Mouse (Mus musculus): ENCODE results near the gene L3mbtl4. TPM values are rescaled to one million over a fixed set of nuclear protein-coding genes. Genes with fewer than 3 reads are reported as not detected.

L3mbtl4 gene
- total and polyA plus RNA-seq, 2 experiments from 2014 or later = 4.3 to 6.2 TPM

GRCm38 (mm10) chr17:68275138-68275537 is 1.5 kb downstream of the L3mbtl4 start:
- WGBS = 69% methylated on average over 2 of the region's 2 CpGs
- no peaks in the 10 kb centered on the region; the same call in 1 of the 2 replicates for H3K27me3 ChIP-seq (ENCODE audit: insufficient read depth, low read length)
- no peak for ATAC-seq

GRCm38 (mm10) chr17:68280915-68281314 is 7.3 kb downstream of the L3mbtl4 start:
- DNase-seq (no peak), ATAC-seq (no peak)
- H3K36me3 ChIP-seq (ENCODE audit: insufficient read depth) = no peaks in the 10 kb centered on the region
- no peak for TF ChIP-seq CTCF (IDR thresholded peaks at IDR 0.05; ENCODE audit: low read depth)
- H3K9me3 ChIP-seq (ENCODE audit: low read length) = no peaks in the 10 kb centered on the region
- H3K4me3 ChIP-seq (ENCODE audit: low read depth, low read length) = no peak overlapping the region
- H3K27me3 ChIP-seq (ENCODE audit: insufficient read depth, low read length) = no peaks in the 10 kb centered on the region
- 82% methylated on average over 2 of the region's 2 CpGs for whole genome bisulfite sequencing
- H3K4me1 ChIP-seq (ENCODE audit: insufficient read depth) = no peaks in the 10 kb centered on the region
- H3K4me2 ChIP-seq (ENCODE audit: low read depth) = no peak overlapping the region
- no peak overlapping the region for H3K27ac ChIP-seq (ENCODE audit: low read depth, low read length)
- no peak overlapping the region for H3K9ac ChIP-seq

More at GRCm38 (mm10) chr17:68275138-68275537, 1.5 kb downstream of the L3mbtl4 start:
- Histone ChIP-seq H3K4me1 (ENCODE audit: insufficient read depth) (peaks cover 5% of the 10 kb centered on the region; the same call in 1 of the 2 replicates), H3K4me3 (ENCODE audit: low read depth, low read length) (no peak overlapping the region), H3K4me2 (ENCODE audit: low read depth) (no peak overlapping the region), H3K9ac (no peak overlapping the region), H3K36me3 (ENCODE audit: insufficient read depth) (no peaks in the 10 kb centered on the region), H3K27ac (ENCODE audit: low read depth, low read length) (no peak overlapping the region), H3K9me3 (ENCODE audit: low read length) (no peaks in the 10 kb centered on the region)
- DNase-seq = no peak
- no peak for TF ChIP-seq CTCF (IDR thresholded peaks at IDR 0.05; ENCODE audit: low read depth)

- H3K27me3 ChIP-seq (ENCODE audit: insufficient read depth, low read length) = no peaks in the 10 kb centered on the region
- DNase-seq = peak; percentile 34
- H3K9me3 ChIP-seq (ENCODE audit: low read length) = no peaks in the 10 kb centered on the region
- H3K27ac ChIP-seq (ENCODE audit: low read depth, low read length) = no peak overlapping the region
- H3K9ac ChIP-seq = no peak overlapping the region
- ATAC-seq = no peak
- no peak overlapping the region for H3K4me2 ChIP-seq (ENCODE audit: low read depth)
- TF ChIP-seq CTCF (IDR thresholded peaks at IDR 0.05; ENCODE audit: low read depth) = peak; percentile 26
- H3K4me3 ChIP-seq (ENCODE audit: low read depth, low read length) = no peak overlapping the region
- 35% methylated on average over 8 of the region's 8 CpGs for WGBS
- no peaks in the 10 kb centered on the region for H3K4me1 ChIP-seq (ENCODE audit: insufficient read depth)
- no peaks in the 10 kb centered on the region for H3K36me3 ChIP-seq (ENCODE audit: insufficient read depth)
Observed at GRCm38 (mm10) chr17:68285119-68285782, 11.7 kb downstream of the L3mbtl4 start.

- TF ChIP-seq CTCF (IDR thresholded peaks at IDR 0.05; ENCODE audit: low read depth) = no peak
- Histone ChIP-seq H3K27me3 (ENCODE audit: insufficient read depth, low read length) (no peaks in the 10 kb centered on the region), H3K4me1 (ENCODE audit: insufficient read depth) (no peaks in the 10 kb centered on the region), H3K9ac (no peak overlapping the region), H3K36me3 (ENCODE audit: insufficient read depth) (no peaks in the 10 kb centered on the region), H3K4me3 (ENCODE audit: low read depth, low read length) (no peak overlapping the region), H3K9me3 (ENCODE audit: low read length) (no peaks in the 10 kb centered on the region), H3K27ac (ENCODE audit: low read depth, low read length) (no peak overlapping the region), H3K4me2 (ENCODE audit: low read depth) (no peak overlapping the region)
- ATAC-seq (no peak), DNase-seq (no peak)
- WGBS = 86% methylated on average over 4 of the region's 4 CpGs
Observed at GRCm38 (mm10) chr17:68288094-68288493, 14.5 kb downstream of the L3mbtl4 start.

- no peaks in the 10 kb centered on the region for H3K36me3 ChIP-seq (ENCODE audit: insufficient read depth)
- no peak overlapping the region for H3K9ac ChIP-seq
- H3K4me2 ChIP-seq (ENCODE audit: low read depth) = no peak overlapping the region
- no peak for ATAC-seq
- no peak overlapping the region for H3K27ac ChIP-seq (ENCODE audit: low read depth, low read length)
- 87% methylated on average over 8 of the region's 8 CpGs for WGBS
- no peak for TF ChIP-seq CTCF (IDR thresholded peaks at IDR 0.05; ENCODE audit: low read depth)
- H3K4me1 ChIP-seq (ENCODE audit: insufficient read depth) = no peaks in the 10 kb centered on the region
- no peaks in the 10 kb centered on the region for H3K9me3 ChIP-seq (ENCODE audit: low read length)
- DNase-seq = no peak
- H3K4me3 ChIP-seq (ENCODE audit: low read depth, low read length) = no peak overlapping the region
- H3K27me3 ChIP-seq (ENCODE audit: insufficient read depth, low read length) = no peaks in the 10 kb centered on the region
Observed at GRCm38 (mm10) chr17:68288699-68289098, 15.1 kb downstream of the L3mbtl4 start.

GRCm38 (mm10) chr17:68291713-68292364 is 18.2 kb downstream of the L3mbtl4 start:
- H3K9ac ChIP-seq = no peak overlapping the region
- no peaks in the 10 kb centered on the region for H3K27me3 ChIP-seq (ENCODE audit: insufficient read depth, low read length)
- no peak overlapping the region for H3K27ac ChIP-seq (ENCODE audit: low read depth, low read length)
- 22% methylated on average over 9 of the region's 9 CpGs for WGBS
- no peak for TF ChIP-seq CTCF (IDR thresholded peaks at IDR 0.05; ENCODE audit: low read depth)
- DNase-seq = peak; percentile 8
- H3K4me2 ChIP-seq (ENCODE audit: low read depth) = no peak overlapping the region
- no peak for ATAC-seq
- H3K9me3 ChIP-seq (ENCODE audit: low read length) = no peaks in the 10 kb centered on the region
- no peaks in the 10 kb centered on the region for H3K4me1 ChIP-seq (ENCODE audit: insufficient read depth)
- H3K4me3 ChIP-seq (ENCODE audit: low read depth, low read length) = no peak overlapping the region
- no peaks in the 10 kb centered on the region for H3K36me3 ChIP-seq (ENCODE audit: insufficient read depth)

- no peaks in the 10 kb centered on the region for H3K36me3 ChIP-seq (ENCODE audit: insufficient read depth)
- no peak overlapping the region for H3K27ac ChIP-seq (ENCODE audit: low read depth, low read length)
- no peaks in the 10 kb centered on the region for H3K27me3 ChIP-seq (ENCODE audit: insufficient read depth, low read length)
- 67% methylated on average over 6 of the region's 6 CpGs for WGBS
- DNase-seq (no peak), ATAC-seq (peak; percentile 48; the same call in 1 of the 2 replicates)
- H3K9me3 ChIP-seq (ENCODE audit: low read length) = no peaks in the 10 kb centered on the region
- no peaks in the 10 kb centered on the region for H3K4me1 ChIP-seq (ENCODE audit: insufficient read depth)
- H3K9ac ChIP-seq = no peak overlapping the region
- no peak for TF ChIP-seq CTCF (IDR thresholded peaks at IDR 0.05; ENCODE audit: low read depth)
- no peak overlapping the region for H3K4me3 ChIP-seq (ENCODE audit: low read depth, low read length)
- H3K4me2 ChIP-seq (ENCODE audit: low read depth) = no peak overlapping the region
Observed at GRCm38 (mm10) chr17:68308381-68308780, 34.8 kb downstream of the L3mbtl4 start.
